In the genomic region with DNA sequence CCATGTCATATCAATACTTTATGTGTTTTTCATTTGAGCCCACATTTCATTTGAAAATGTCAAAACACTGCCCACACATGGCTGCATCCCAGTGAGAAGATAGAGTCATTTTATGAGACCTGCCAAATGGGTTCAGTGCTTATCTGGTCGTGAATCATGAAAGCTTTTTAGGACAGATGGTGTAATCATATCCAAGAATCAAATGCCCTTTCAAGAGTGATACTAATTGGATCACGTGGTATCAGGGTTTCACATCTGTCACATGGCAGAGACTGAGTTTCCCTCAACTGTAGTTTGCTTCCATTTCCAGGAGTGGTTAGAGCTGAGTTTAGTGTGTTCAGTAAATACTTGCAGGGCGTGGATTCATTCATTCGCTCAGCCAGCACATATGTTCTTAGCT, we compare ENCODE assay signal across 30 mouse cellular contexts.
DNase-seq lines count a peak whose midpoint lies in the region; ATAC-seq and TF ChIP-seq lines count a peak whose summit lies in the region.
"Had no signal": no experiment of that assay in that cellular context is flagged by ENCODE, and none has a peak within 500 bp of the region (broad histone marks: within the 10 kb centered on the region; RNA-seq: fewer than 3 reads in every experiment).

No protein-coding gene starts in this region.

- no peak overlapping the region for H3K9ac ChIP-seq in forebrain, embryonic 15.5 days (replicated peaks)
- no peak overlapping the region for H3K9ac ChIP-seq in forebrain, embryonic 11.5 days (ENCODE audit: low read length)
- H3K9ac ChIP-seq: embryonic facial prominence, embryonic 12.5 days; hindbrain, embryonic 12.5 days; intestine, embryonic 15.5 days; limb, embryonic 13.5 days; lung, embryonic 15.5 days; midbrain, embryonic 15.5 days had no signal

- peak; percentile 48 for ATAC-seq in forebrain, embryonic 15.5 days (replicated peaks)
- no peak for ATAC-seq in forebrain, embryonic 11.5 days (replicated peaks; ENCODE audit: low FRiP score)
- ATAC-seq: activated CD4-positive, CD25-positive, alpha-beta regulatory T cell, adult 4 months; hindbrain, postnatal 0 days; intestine, embryonic 15.5 days; midbrain, embryonic 15.5 days had no signal

- H3K9me3 ChIP-seq in forebrain, embryonic 15.5 days = no peaks in the 10 kb centered on the region
- no peaks in the 10 kb centered on the region for H3K9me3 ChIP-seq in forebrain, embryonic 11.5 days (ENCODE audit: control insufficient read depth, low read length)
- H3K9me3 ChIP-seq: embryonic facial prominence, embryonic 12.5 days; hindbrain, embryonic 12.5 days; intestine, embryonic 15.5 days; limb, embryonic 13.5 days; lung, embryonic 15.5 days; midbrain, embryonic 10.5 days; midbrain, embryonic 15.5 days had no signal

- DNase-seq in forebrain, embryonic 11.5 days (ENCODE audit: low spot score) = no peak
- DNase-seq in brain, embryonic 18.5 days (ENCODE audit: low read depth, low spot score) = peak; percentile 26
- peak; percentile 33 to 77 for DNase-seq in layer of hippocampus, adult 2 months (ENCODE audit: low spot score in 2 of 2)
- peak; percentile 26 to 31 for DNase-seq in layer of hippocampus, postnatal 36 days
- DNase-seq in gastrocnemius, adult 8-10 months (ENCODE audit: low spot score in 2 of 2) = no peak
- no peak for DNase-seq in kidney, adult 18-20 months
- DNase-seq in adrenal gland, postnatal 25 days = no peak
- DNase-seq: adrenal gland, adult 2 months; B cell, adult 2 months; cerebellum, adult 18-20 months; cerebellum, postnatal 25 days; gastrocnemius, postnatal 25 days; heart, adult 18-20 months; heart, postnatal 36 days; kidney, adult 8-10 months; kidney, postnatal 4 days; right cerebral cortex, postnatal 4 days had no signal

- no peak overlapping the region for H3K4me2 ChIP-seq in forebrain, embryonic 15.5 days (replicated peaks)
- H3K4me2 ChIP-seq in forebrain, embryonic 11.5 days (ENCODE audit: low read depth, low read length, severe bottlenecking) = no peak overlapping the region
- H3K4me2 ChIP-seq: embryonic facial prominence, embryonic 12.5 days; heart, embryonic 11.5 days; hindbrain, embryonic 12.5 days; intestine, embryonic 15.5 days; limb, embryonic 13.5 days; liver, embryonic 11.5 days; lung, embryonic 15.5 days; midbrain, embryonic 15.5 days had no signal

- H3K4me1 ChIP-seq in forebrain, embryonic 15.5 days = no peaks in the 10 kb centered on the region
- H3K4me1 ChIP-seq in forebrain, embryonic 11.5 days (replicated peaks; ENCODE audit: control insufficient read depth, insufficient read depth, low read length) = no peaks in the 10 kb centered on the region
- H3K4me1 ChIP-seq: embryonic facial prominence, embryonic 12.5 days; hindbrain, embryonic 12.5 days; intestine, embryonic 15.5 days; limb, embryonic 13.5 days; lung, embryonic 15.5 days; midbrain, embryonic 10.5 days; midbrain, embryonic 15.5 days had no signal

- WGBS in forebrain, embryonic 15.5 days = 64% methylated on average over 4 of the region's 4 CpGs
- 76% methylated on average over 4 of the region's 4 CpGs for WGBS in forebrain, embryonic 11.5 days

- TF ChIP-seq CTCF in layer of hippocampus, adult 2 months (conservative IDR thresholded peaks at IDR 0.05) = no peak

- H3K4me3 ChIP-seq in forebrain, embryonic 15.5 days = no peak overlapping the region
- no peak overlapping the region for H3K4me3 ChIP-seq in forebrain, embryonic 11.5 days (ENCODE audit: low read depth, low read length)
- no peak overlapping the region for H3K4me3 ChIP-seq in layer of hippocampus, adult 2 months
- H3K4me3 ChIP-seq: embryonic facial prominence, embryonic 12.5 days; hindbrain, embryonic 12.5 days; intestine, embryonic 15.5 days; limb, embryonic 13.5 days; lung, embryonic 15.5 days; midbrain, embryonic 10.5 days; midbrain, embryonic 15.5 days had no signal

- no peaks in the 10 kb centered on the region for H3K27me3 ChIP-seq in forebrain, embryonic 15.5 days
- H3K27me3 ChIP-seq in forebrain, embryonic 11.5 days (ENCODE audit: control insufficient read depth, insufficient read depth, low read length) = no peaks in the 10 kb centered on the region
- H3K27me3 ChIP-seq: embryonic facial prominence, embryonic 12.5 days; hindbrain, embryonic 12.5 days; intestine, embryonic 15.5 days; limb, embryonic 13.5 days; lung, embryonic 15.5 days; midbrain, embryonic 15.5 days had no signal

- no peaks in the 10 kb centered on the region for H3K36me3 ChIP-seq in forebrain, embryonic 15.5 days
- no peaks in the 10 kb centered on the region for H3K36me3 ChIP-seq in forebrain, embryonic 11.5 days (ENCODE audit: control insufficient read depth, insufficient read depth, low read length)
- H3K36me3 ChIP-seq: embryonic facial prominence, embryonic 12.5 days; hindbrain, embryonic 12.5 days; intestine, embryonic 15.5 days; limb, embryonic 13.5 days; lung, embryonic 15.5 days; midbrain, embryonic 10.5 days; midbrain, embryonic 15.5 days had no signal

- no peak overlapping the region for H3K27ac ChIP-seq in forebrain, embryonic 15.5 days (replicated peaks)
- H3K27ac ChIP-seq in forebrain, embryonic 11.5 days (ENCODE audit: low read depth, low read length) = no peak overlapping the region
- peak overlapping the region; percentile 18; the same call in 1 of the 2 replicates for H3K27ac ChIP-seq in layer of hippocampus, adult 2 months
- H3K27ac ChIP-seq: embryonic facial prominence, embryonic 12.5 days; hindbrain, embryonic 12.5 days; hindbrain, postnatal 0 days; intestine, embryonic 15.5 days; kidney, postnatal 0 days; limb, embryonic 13.5 days; lung, embryonic 15.5 days; midbrain, embryonic 10.5 days; midbrain, embryonic 15.5 days had no signal

Comparison
In these comparisons a context has a peak if more than half of its experiments do, and no peak if none do; other contexts are left out.
1. DNase-seq: peak in brain, embryonic 18.5 days (single experiment), layer of hippocampus, adult 2 months (2 of 2) and layer of hippocampus, postnatal 36 days (2 of 2); none in forebrain, embryonic 11.5 days (single experiment), gastrocnemius, adult 8-10 months (0 of 2), kidney, adult 18-20 months (single experiment) and adrenal gland, postnatal 25 days (single experiment).